Mouse (Mus musculus): Measurements from ENCODE around the gene Elmo3.

Gene Elmo3

GRCm38 (mm10) chr8:105298351-105299252 is 6.8 kb upstream of the Elmo3 start:
- DNase-seq (ENCODE audit: low read depth, low spot score), result no peak

GRCm38 (mm10) chr8:105299962-105300361 is 5.4 kb upstream of the Elmo3 start:
- DNase-seq (ENCODE audit: low read depth, low spot score), result no peak

DNA sequence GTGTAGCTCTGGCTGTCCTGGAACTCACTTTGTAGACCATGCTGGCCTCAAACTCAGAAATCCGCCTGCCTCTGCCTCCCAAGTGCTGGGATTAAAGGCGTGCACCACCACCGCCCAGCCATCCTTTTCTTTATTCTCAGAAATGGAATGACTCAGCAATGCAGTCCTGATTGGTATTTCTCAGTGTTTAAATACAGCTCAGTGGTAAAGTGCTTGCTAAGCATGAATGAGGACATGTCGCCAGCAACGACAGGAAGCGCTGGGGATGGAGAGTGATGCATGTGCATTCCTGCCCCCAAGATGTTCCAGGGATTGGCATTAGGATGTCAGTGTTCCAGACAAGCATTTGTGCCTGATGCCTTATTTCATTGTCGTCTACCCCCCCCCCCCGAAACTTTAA is 2.0 kb upstream of the Elmo3 start:
- no peak for DNase-seq (ENCODE audit: low read depth, low spot score)

DNA sequence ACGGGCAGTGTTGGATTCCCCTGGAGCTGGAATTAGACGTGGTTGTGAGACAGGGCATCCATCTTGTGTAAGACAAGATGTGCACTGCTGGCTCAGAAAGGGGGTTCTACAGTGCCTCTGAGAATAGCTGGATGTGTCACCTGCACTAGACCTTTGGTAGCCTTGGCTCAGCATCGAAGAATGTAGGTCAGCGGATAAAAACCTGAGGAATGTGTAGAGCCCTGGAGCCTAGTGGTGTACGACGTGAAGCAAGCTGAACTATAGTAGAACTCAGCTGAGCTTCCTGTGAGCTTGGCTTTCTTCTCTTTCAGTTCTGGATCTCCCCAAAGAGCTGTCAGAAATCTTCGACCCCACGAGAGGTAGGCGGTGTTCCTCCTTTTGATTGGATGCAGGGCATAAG is 1.5 kb upstream of the Elmo3 start:
- no peak for DNase-seq (ENCODE audit: low read depth, low spot score)

DNA sequence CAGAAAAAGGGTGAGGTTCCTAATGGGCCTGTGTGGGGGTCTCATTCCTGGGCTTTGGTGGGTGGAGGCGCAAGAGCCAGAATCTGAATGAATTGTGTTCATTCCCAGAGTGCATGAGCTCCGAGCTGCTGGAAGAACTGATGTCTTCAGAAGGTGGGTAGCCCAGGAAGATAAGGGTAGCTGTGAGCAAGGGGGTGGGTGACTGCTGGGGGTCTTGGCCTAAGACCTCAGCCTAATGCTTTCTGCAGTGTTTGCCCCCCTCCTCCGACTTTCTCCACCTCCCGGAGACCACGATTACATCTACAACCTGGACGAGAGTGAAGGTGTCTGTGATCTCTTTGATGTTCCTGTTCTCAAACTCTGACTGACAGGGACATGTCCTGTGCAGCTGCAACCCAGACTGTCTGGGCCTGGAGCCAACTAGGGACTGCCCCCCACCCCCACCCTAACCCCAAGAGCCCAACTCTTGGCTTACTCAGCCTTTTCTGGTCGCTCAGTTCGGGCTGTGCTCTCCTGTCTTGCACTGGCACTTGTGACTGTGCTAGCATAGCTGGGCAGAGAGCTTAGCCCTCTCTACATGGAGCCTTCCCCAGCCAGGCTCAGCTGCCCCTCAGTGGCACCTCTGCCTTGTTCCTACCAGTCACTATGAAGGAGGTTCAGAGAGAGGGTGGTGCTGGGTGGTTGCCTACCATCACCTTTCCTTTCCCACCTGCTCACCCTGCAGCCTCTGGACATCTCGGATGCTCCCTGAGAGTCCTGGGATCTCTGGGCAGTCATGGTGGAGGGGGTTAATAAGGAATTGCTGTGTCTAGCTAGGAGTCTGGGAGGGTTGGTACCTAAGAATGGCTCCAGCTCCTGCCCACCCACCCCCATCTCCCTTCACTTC is 833 bp upstream of the Elmo3 start:
- no peak for DNase-seq (ENCODE audit: low read depth, low spot score)

- DNase-seq (ENCODE audit: low read depth, low spot score), result no peak
Measured at GRCm38 (mm10) chr8:105306146-105306691, 818 bp downstream of the Elmo3 start.

DNA sequence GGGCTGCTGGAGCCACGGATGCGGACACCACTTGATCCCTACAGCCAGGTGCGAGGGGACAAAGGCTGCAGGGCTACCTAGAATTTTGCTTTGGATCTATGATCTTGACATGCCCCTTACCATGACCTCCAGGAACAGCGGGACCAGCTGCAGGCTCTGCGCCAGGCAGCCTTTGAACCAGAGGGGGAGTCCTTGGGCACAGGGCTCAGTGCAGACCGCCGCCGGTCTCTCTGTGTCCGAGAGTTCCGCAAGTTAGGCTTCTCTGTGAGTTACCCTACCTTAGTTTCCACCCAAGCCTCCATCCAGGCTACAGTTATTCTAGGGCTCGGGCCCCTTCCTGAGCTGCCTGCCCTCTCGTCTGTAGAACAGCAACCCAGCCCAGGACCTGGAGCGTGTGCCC is 2.3 kb downstream of the Elmo3 start:
- DNase-seq (ENCODE audit: low read depth, low spot score), result no peak

DNA sequence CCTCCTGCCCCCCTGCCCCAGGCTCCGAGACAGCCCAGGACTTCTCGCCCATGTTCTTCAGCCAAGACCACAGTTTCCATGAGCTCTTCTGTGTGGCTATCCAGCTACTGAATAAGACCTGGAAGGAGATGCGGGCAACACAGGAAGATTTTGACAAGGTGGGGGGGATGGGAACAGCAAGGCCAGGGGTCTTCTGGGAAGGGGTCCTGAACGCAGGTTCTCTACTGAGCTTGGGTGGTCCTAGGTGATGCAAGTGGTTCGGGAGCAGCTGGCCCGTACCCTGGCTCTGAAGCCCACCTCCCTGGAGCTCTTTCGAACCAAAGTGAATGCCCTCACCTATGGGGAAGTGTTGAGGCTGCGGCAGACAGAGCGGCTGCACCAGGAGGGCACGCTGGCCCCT is 3.0 kb downstream of the Elmo3 start:
- no peak for DNase-seq (ENCODE audit: low read depth, low spot score)

GRCm38 (mm10) chr8:105309142-105309847 is 3.9 kb downstream of the Elmo3 start:
- no peak for DNase-seq (ENCODE audit: low read depth, low spot score)

GRCm38 (mm10) chr8:105310118-105310517 is 4.7 kb downstream of the Elmo3 start:
- no peak for DNase-seq (ENCODE audit: low read depth, low spot score)

GRCm38 (mm10) chr8:105311718-105312117 is 6.3 kb downstream of the Elmo3 start:
- no peak for DNase-seq (ENCODE audit: low read depth, low spot score)

DNA sequence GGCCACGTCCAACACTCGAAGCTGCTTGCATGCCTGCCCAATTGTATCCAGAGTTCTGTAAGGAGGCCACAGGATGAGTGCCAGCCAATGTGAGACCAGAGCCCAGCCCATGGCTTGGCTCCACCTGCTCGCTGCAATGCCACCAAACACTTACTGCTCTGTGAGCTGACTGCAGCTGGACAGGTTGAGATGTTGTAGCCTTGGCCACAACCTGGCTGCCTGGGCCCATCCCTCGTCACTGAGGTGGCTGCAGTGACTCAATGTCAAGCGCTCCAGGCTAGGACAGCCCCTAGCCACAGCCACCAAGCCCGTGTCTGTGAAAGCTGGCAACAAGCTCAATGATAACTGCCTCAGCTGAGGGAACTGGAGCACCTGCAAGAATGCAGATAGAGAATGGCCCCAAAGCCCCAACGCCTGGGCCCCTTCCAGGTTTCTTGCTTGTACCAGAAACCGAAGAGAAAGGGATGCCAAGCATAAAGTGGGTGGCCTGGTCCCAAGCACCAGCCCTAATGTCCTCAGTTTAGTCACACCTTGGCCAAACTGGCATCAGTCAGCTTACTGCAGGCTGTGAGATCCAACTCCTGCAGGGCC is 7.6 kb downstream of the Elmo3 start:
- no peak for DNase-seq (ENCODE audit: low read depth, low spot score)

GRCm38 (mm10) chr8:105313622-105314402 is 8.4 kb downstream of the Elmo3 start:
- no peak for DNase-seq (ENCODE audit: low read depth, low spot score)

DNA sequence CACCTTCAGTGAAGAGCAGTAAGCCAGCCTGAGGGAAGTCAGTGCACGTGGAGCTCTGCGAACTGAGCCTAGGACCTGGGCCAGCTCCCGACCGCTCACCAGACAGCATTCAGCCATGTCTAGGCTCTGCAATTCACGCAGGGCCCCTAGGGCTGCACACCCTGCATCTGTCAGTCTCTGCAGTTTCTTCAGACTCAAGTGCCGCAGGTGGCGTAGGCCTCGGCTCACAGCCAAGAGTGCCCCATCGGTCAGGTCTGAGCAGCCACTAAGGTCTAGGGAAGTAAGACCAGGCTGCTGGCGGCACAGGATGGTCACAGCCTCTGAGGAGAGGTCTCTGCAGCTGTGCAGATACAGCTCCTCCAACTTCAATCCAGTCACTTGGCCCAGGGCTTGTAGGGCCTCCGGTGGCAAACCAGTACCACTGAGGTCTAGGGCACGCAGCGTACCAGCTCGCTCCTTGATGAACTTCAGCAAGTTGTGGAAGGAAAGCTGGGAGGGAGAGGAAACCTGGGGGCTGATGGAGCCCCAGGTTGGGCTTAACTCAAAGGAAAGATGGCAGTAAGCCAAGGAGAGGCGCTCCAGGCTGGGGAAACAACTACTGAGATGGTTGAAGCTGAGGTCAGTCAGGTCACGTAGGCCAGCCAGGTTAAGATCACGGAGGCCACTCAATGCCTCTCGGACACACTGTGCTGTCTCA is 9.8 kb downstream of the Elmo3 start:
- DNase-seq (ENCODE audit: low read depth, low spot score), result no peak

- DNase-seq (ENCODE audit: low read depth, low spot score), result no peak
Measured at GRCm38 (mm10) chr8:105317941-105318340, 12.5 kb downstream of the Elmo3 start.

GRCm38 (mm10) chr8:105318662-105319190 is 13.3 kb downstream of the Elmo3 start:
- no peak for DNase-seq (ENCODE audit: low read depth, low spot score)

DNA sequence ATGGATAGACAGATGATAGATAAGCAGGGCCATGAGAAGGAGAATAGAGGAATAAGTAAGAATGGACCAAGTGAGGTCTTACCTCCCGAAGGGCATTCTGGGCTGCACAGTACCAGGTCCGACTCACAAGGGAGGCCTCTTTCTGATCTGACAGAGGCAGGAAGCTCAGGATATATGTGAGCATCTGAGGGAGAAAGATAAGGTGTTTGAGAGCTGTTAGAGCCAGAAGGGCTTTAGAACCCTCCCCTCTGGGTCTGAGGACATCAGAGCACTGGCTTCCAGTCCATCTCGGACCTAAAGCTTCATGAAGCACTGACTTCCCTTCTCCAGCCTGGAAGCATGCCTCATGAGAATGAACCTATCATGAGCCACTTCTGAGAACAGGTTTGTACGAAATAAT is 17.8 kb downstream of the Elmo3 start:
- DNase-seq (ENCODE audit: low read depth, low spot score), result no peak

DNA sequence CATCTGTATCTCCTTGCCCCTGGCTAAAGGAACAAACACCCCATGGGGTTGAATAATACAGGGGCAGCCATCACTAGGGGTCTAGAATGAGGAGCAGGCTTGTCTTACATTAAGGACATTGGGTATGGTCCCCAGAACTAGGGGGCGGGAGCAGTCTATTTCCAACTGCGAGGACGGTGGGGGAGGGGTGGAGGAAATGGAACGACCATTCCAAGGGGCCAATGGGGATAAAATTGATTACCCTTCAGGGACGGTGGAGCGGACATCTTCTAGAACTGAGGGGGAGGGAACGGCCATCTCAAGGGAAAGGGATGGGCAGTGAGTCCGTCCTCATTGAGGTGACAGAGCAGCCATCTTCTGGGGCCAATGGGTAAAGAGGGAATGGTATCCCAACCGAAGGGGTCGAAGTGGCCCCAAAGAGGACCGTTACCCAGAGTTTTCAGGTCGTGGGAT is 20.3 kb downstream of the Elmo3 start:
- no peak for DNase-seq (ENCODE audit: low read depth, low spot score)

GRCm38 (mm10) chr8:105326141-105326672 is 20.8 kb downstream of the Elmo3 start, which contains the start of the genes Lrrc29 and Tmem208:
Lrrc29 (minus strand) TSS chr8:105326278.
Tmem208 (plus strand) TSS chr8:105326354.
- DNase-seq (ENCODE audit: low read depth, low spot score), result peak; percentile 97

Measured in WW6 (cell line).